Mouse (Mus musculus) forebrain, embryonic 16.5 days (tissue): ENCODE data around the gene Cbr4. TPM values are rescaled to one million over a fixed set of nuclear protein-coding genes. Genes with fewer than 3 reads are reported as not detected.

Source experiments
- ATAC-seq: fragments of 200-750 bp; cut with Nextera tagmentation; 2 replicates; pipeline ENCODE4 v1.8.0; 2017; ENCODE audit warnings: mild to moderate bottlenecking, moderate library complexity
- H3K27ac ChIP-seq: fragments of 300-500 bp; sonication (generic); 2 replicates; pipeline ENCODE4 v1.5.1; 2014; ENCODE audit warnings: low read length, control low read depth
- H3K27me3 ChIP-seq: fragments of 300-500 bp; sonication (generic); replicated peaks from 2 replicates; pipeline ENCODE4 v1.6.1; 2014; ENCODE audit warnings: low read length; ENCODE audit not compliant: control insufficient read depth, insufficient read depth
- H3K36me3 ChIP-seq: fragments of 300-500 bp; sonication (generic); 2 replicates; pipeline ENCODE4 v1.6.1; 2014; ENCODE audit not compliant: control insufficient read depth, insufficient read depth
- H3K4me1 ChIP-seq: fragments of 300-500 bp; sonication (generic); replicated peaks from 2 replicates; pipeline ENCODE4 v1.6.1; 2014; ENCODE audit warnings: low read length; ENCODE audit not compliant: control insufficient read depth, insufficient read depth
- H3K4me2 ChIP-seq: fragments of 300-500 bp; sonication (generic); 2 replicates; pipeline ENCODE4 v1.6.1; 2014; ENCODE audit warnings: mild to moderate bottlenecking, low read length, control low read depth
- H3K4me3 ChIP-seq: fragments of 300-500 bp; sonication (generic); replicated peaks from 2 replicates; pipeline ENCODE4 v1.5.1; 2014; ENCODE audit warnings: mild to moderate bottlenecking, low read length, control low read depth
- H3K9ac ChIP-seq: fragments of 300-500 bp; sonication (generic); replicated peaks from 2 replicates; pipeline ENCODE4 v1.6.1; 2014; ENCODE audit warnings: low read depth, low read length, control low read depth
- H3K9me3 ChIP-seq: fragments of 300-500 bp; sonication (generic); 2 replicates; pipeline ENCODE4 v1.6.1; 2016; ENCODE audit warnings: low read length; ENCODE audit not compliant: control insufficient read depth
- WGBS: fragments of 180-500 bp; shearing (Covaris S2); extraction: QIAGEN DNeasy Blood & Tissue Kit; methylation state at CpG from one replicate; pipeline ENCODE4 v1.1.7; 2014; 5-methylcytosine and 5-hydroxymethylcytosine counted together
- polyA plus RNA-seq: library from polyadenylated mRNA; unstranded; fragments of >200 nt; fragmentation: Nextera tagmentation; extraction: Ambion mirVana; gene quantifications from 2 replicates; pipeline ENCODE4 v1.2.1, GENCODE M21; 2015

The Cbr4 gene
- 19.6 and 22.1 TPM in 2 replicates for polyA plus RNA-seq

DNA sequence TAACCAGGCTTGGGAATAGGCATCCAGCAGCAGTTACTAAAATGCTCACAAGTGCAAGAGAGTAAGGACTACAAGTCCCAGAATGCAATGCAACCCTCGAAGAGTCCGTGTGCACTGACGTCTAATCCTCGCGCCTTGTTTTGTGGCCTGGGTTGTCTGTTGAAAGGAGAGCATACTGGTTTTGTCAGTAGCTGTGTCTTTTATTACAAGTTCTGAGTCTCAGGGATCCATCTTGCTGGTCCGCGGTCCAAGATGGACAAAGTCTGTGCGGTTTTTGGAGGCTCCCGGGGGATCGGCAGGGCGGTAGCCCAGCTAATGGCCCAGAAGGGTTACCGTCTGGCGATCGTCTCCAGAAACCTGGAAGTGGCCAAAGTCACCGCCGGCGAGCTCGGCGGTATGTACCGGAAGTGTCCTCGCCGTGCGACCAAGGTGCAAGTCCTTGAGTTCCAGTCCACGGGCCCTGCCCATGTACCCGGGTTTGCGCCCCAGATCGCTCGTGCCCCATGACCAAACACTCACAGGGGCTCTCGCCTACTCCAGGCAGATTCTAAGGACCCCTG is at the start of gene Cbr4:
Gene Cbr4 (plus strand): TSS at position 138 of the 560 bp plus-strand sequence.
- Histone ChIP-seq H3K9me3 (no peaks in the 10 kb centered on the region), H3K4me3 (peak within 1 kb of the TSS; percentile 85), H3K36me3 (no peaks in the 10 kb centered on the region), H3K4me2 (peak within 1 kb of the TSS; percentile 76), H3K27me3 (no peaks in the 10 kb centered on the region), H3K9ac (peak within 1 kb of the TSS; percentile 81), H3K27ac (peak within 1 kb of the TSS; percentile 93), H3K4me1 (peaks cover 7% of the 10 kb centered on the region)
- peak; percentile 97 for ATAC-seq
- under 1% methylated on average over 29 of the region's 29 CpGs for WGBS

GRCm38 (mm10) chr8:61442988-61443387 is 44.5 kb upstream of the Cbr4 start:
- Histone ChIP-seq H3K9ac (no peak overlapping the region), H3K4me3 (no peak overlapping the region), H3K4me2 (no peak overlapping the region), H3K36me3 (no peaks in the 10 kb centered on the region), H3K27ac (no peak overlapping the region), H3K27me3 (no peaks in the 10 kb centered on the region), H3K9me3 (no peaks in the 10 kb centered on the region; the same call in 1 of the 2 replicates), H3K4me1 (peaks cover 12% of the 10 kb centered on the region)
- ATAC-seq, result no peak
- WGBS, result 58% methylated on average over 3 of the region's 3 CpGs

DNA sequence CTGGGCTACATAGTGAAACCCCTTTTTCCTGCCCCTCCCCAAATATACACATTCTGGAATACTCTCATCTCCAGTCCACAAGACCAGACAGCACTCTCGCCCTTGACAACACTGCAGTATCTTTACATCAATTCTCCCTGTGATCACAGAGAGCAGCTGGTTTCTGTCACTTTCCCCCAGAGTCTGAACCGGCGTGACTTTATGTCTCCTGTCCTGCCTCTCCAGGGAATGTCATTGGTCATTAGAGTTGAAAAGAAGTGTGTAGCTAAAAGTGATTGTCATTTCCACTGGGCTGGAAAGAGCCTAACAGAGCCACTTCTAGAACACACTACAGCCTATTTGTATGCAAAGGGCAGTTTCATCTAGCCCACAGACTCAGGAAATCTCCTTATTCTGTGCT is 43.2 kb upstream of the Cbr4 start:
- WGBS, result 50% methylated on average over 3 of the region's 3 CpGs
- H3K4me1 ChIP-seq, result peaks cover 12% of the 10 kb centered on the region

DNA sequence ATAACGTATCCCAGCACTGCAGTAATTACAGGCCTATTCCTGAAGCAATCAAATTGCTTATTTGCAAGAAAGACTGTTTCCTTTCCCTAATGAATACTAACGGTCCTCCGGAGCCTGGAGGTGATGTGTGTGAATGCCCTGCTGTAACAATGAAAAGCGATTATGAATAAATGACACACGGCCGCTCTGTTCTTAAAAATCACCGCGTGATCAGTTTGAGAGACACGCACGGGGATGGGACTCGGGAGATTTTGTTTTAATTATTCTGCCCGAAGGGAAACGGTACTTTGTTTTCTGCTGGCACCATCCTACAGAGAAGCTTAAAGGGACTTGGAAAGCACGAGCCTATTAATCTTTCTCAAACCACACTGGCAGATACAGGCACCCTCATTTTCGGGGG is 41.2 kb upstream of the Cbr4 start:
- ATAC-seq, result peak; percentile 68
- Histone ChIP-seq H3K27ac (peak overlapping the region; percentile 80), H3K4me2 (peak overlapping the region; percentile 56), H3K4me1 (peaks cover 12% of the 10 kb centered on the region), H3K9ac (peak overlapping the region; percentile 51), H3K36me3 (no peaks in the 10 kb centered on the region), H3K4me3 (peak overlapping the region; percentile 30), H3K9me3 (no peaks in the 10 kb centered on the region), H3K27me3 (no peaks in the 10 kb centered on the region)
- 3% methylated on average over 15 of the region's 15 CpGs for WGBS

More for the DNA sequence above, 43.2 kb upstream of the Cbr4 start:
- Histone ChIP-seq H3K4me3 (no peak overlapping the region), H3K4me2 (no peak overlapping the region), H3K9ac (no peak overlapping the region), H3K9me3 (no peaks in the 10 kb centered on the region), H3K27me3 (no peaks in the 10 kb centered on the region), H3K36me3 (no peaks in the 10 kb centered on the region), H3K27ac (no peak overlapping the region)
- no peak for ATAC-seq

DNA sequence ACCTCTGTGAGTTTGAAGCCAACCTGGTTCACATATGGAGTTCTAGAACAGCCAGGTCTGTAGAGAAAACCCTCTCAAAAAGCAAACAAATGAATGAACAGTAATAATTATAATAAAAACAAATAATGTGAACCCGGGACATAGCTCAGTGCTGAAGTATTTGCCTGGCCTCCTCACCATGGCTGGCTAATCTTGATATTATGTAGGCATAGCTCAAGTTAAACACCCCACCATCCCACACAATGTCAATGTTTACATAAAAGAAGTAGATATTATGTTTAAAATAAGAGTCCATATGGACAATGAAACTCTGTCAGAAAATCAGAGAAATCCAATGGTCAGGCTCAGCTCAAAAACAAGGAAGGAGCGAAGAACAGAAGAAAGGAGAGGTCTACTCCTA is 39.4 kb upstream of the Cbr4 start:
- H3K9ac ChIP-seq, result no peak overlapping the region
- H3K36me3 ChIP-seq, result no peaks in the 10 kb centered on the region
- H3K4me1 ChIP-seq, result peaks cover 12% of the 10 kb centered on the region
- WGBS, result 75% methylated on average over 2 of the region's 2 CpGs
- H3K27me3 ChIP-seq, result no peaks in the 10 kb centered on the region
- H3K27ac ChIP-seq, result no peak overlapping the region
- H3K9me3 ChIP-seq, result no peaks in the 10 kb centered on the region
- no peak for ATAC-seq
- H3K4me3 ChIP-seq, result no peak overlapping the region
- no peak overlapping the region for H3K4me2 ChIP-seq

DNA sequence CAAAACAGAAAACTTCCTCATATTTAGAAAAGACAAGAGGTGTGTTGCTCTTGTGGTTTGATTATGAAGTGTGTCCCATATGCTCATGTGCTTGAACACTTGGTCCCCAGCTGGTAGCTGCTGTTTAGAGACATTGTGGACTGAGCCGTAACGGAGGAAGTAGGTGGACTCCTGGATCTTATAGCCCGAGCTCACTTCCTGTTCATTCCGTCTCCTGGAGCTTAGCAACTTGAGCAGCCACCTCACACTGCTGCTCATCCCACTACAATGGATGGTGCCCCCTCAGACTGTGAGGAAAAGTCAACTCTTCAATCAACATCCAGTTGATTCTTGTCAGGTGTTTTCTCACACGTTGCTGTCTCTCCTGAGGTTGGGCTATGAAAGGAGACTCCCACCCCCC is 38.7 kb upstream of the Cbr4 start:
- no peaks in the 10 kb centered on the region for H3K36me3 ChIP-seq
- no peak overlapping the region for H3K4me3 ChIP-seq
- 86% methylated on average over 5 of the region's 5 CpGs for WGBS
- ATAC-seq, result no peak
- no peak overlapping the region for H3K9ac ChIP-seq
- H3K4me1 ChIP-seq, result peaks cover 12% of the 10 kb centered on the region
- H3K4me2 ChIP-seq, result no peak overlapping the region
- no peaks in the 10 kb centered on the region for H3K9me3 ChIP-seq
- no peaks in the 10 kb centered on the region for H3K27me3 ChIP-seq
- no peak overlapping the region for H3K27ac ChIP-seq

- 89% methylated on average over 9 of the region's 9 CpGs for WGBS
Measured at GRCm38 (mm10) chr8:61450916-61451575, 36.5 kb upstream of the Cbr4 start.

DNA sequence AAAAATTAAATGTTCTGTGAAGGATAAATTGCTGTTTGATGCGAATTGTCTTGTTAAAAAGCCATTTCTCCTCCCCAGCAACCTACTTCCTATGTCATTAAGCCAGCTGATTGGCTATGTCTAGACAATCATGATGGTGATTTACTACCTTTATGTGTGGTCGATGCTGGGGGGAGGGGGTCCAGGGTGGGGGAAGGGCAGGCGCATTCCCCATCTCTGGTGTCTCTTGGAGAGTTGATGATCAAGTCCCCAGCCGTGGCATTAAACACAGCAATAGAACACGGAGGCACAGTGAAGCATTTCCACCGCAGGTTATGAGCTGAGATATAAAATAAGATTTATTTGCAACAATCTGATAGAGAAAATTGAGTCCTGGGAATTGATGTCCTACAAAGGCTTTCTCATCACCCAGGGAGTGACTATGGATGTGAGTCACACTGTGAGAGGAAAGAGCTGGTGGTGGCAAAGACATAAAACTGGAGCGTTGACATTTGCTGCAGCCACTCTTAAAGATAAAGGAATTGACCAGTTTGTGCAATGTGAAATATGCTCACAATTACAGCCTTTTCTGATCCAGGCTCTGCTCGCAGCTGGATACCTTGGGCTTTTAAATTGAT is 35.7 kb upstream of the Cbr4 start:
- H3K9ac ChIP-seq, result no peak overlapping the region

More at GRCm38 (mm10) chr8:61450916-61451575, 36.5 kb upstream of the Cbr4 start:
- Histone ChIP-seq H3K4me1 (peaks cover 10% of the 10 kb centered on the region), H3K4me2 (no peak overlapping the region), H3K36me3 (no peaks in the 10 kb centered on the region), H3K4me3 (no peak overlapping the region), H3K9ac (no peak overlapping the region), H3K27me3 (no peaks in the 10 kb centered on the region), H3K27ac (no peak overlapping the region), H3K9me3 (no peaks in the 10 kb centered on the region)
- ATAC-seq, result no peak

GRCm38 (mm10) chr8:61459763-61460162 is 27.8 kb upstream of the Cbr4 start:
- no peaks in the 10 kb centered on the region for H3K4me1 ChIP-seq
- no peak overlapping the region for H3K4me2 ChIP-seq
- H3K9me3 ChIP-seq, result no peaks in the 10 kb centered on the region
- no peak overlapping the region for H3K27ac ChIP-seq
- 88% methylated on average over 7 of the region's 7 CpGs for WGBS
- no peaks in the 10 kb centered on the region for H3K36me3 ChIP-seq
- H3K27me3 ChIP-seq, result no peaks in the 10 kb centered on the region
- no peak for ATAC-seq
- no peak overlapping the region for H3K4me3 ChIP-seq
- H3K9ac ChIP-seq, result no peak overlapping the region

More for the DNA sequence above, 35.7 kb upstream of the Cbr4 start:
- peaks cover 3% of the 10 kb centered on the region for H3K4me1 ChIP-seq
- H3K36me3 ChIP-seq, result no peaks in the 10 kb centered on the region
- no peak for ATAC-seq
- no peak overlapping the region for H3K4me3 ChIP-seq
- 86% methylated on average over 8 of the region's 8 CpGs for WGBS
- no peaks in the 10 kb centered on the region for H3K27me3 ChIP-seq
- no peak overlapping the region for H3K27ac ChIP-seq
- H3K4me2 ChIP-seq, result no peak overlapping the region
- H3K9me3 ChIP-seq, result no peaks in the 10 kb centered on the region
